Mouse (Mus musculus) midbrain, postnatal 0 days (tissue): Measurements from ENCODE around the gene Cul4a. TPM values are rescaled to one million over a fixed set of nuclear protein-coding genes. Genes with fewer than 3 reads are reported as not detected.
A peak's percentile ranks its signal among the peaks of the same experiment; 100 is the strongest.
"Not testable (repeated sequence)": the region's sequence is repeated elsewhere in the genome, so short reads cannot be mapped to it uniquely, and the experiment has no call there.

Source experiments
- ATAC-seq: fragments of 200-750 bp; cut with Nextera tagmentation; 2 replicates; pipeline ENCODE4 v1.8.0; 2017; ENCODE audit warnings: moderate number of reproducible peaks, mild to moderate bottlenecking, moderate TSS enrichment, moderate library complexity; ENCODE audit not compliant: low FRiP score
- DNase-seq: peaks from one replicate; pipeline ENCODE4 v3.0.0-alpha.2; 2015; ENCODE audit warnings: low spot score
- H3K27ac ChIP-seq: fragments of 300-500 bp; sonication (generic); 2 replicates; pipeline ENCODE4 v1.5.1; 2014; ENCODE audit warnings: low read depth, mild to moderate bottlenecking, low read length, mixed read lengths
- H3K27me3 ChIP-seq: fragments of 300-500 bp; sonication (generic); 2 replicates; pipeline ENCODE4 v1.6.1; 2014; ENCODE audit warnings: low read length, control low read depth, mixed read lengths; ENCODE audit not compliant: insufficient read depth
- H3K36me3 ChIP-seq: fragments of 300-500 bp; sonication (generic); 2 replicates; pipeline ENCODE4 v1.6.1; 2014; ENCODE audit warnings: low read length, control low read depth, mixed read lengths; ENCODE audit not compliant: insufficient read depth
- H3K4me1 ChIP-seq: fragments of 300-500 bp; sonication (generic); 2 replicates; pipeline ENCODE4 v1.6.1; 2014; ENCODE audit warnings: mild to moderate bottlenecking, control low read depth, antibody characterized with exemption, low read length, mixed read lengths; ENCODE audit not compliant: insufficient read depth
- H3K4me2 ChIP-seq: fragments of 300-500 bp; sonication (generic); 2 replicates; pipeline ENCODE4 v1.6.1; 2014; ENCODE audit warnings: low read depth, mild to moderate bottlenecking, low read length, mixed read lengths; ENCODE audit not compliant: poor library complexity, severe bottlenecking
- H3K4me3 ChIP-seq: fragments of 300-500 bp; sonication (generic); 2 replicates; pipeline ENCODE4 v1.5.1; 2014; ENCODE audit warnings: low read depth, mild to moderate bottlenecking, low read length, moderate library complexity
- H3K9ac ChIP-seq: fragments of 300-500 bp; sonication (generic); replicated peaks from 2 replicates; pipeline ENCODE4 v1.6.1; 2014; ENCODE audit warnings: mild to moderate bottlenecking, low read length, moderate library complexity, mixed read lengths; ENCODE audit not compliant: poor library complexity, severe bottlenecking
- H3K9me3 ChIP-seq: fragments of 300-500 bp; sonication (generic); 2 replicates; pipeline ENCODE4 v1.6.1; 2016; ENCODE audit warnings: low read length, control low read depth
- CTCF ChIP-seq: IDR thresholded peaks from 2 replicates; pipeline ENCODE4 v1.5.1; 2016; ENCODE audit warnings: antibody characterized with exemption, mild to moderate bottlenecking
- whole genome bisulfite sequencing: fragments of 180-500 bp; shearing (Covaris S2); extraction: QIAGEN DNeasy Blood & Tissue Kit; methylation state at CpG from one replicate; pipeline ENCODE4 v1.1.7; 2014; 5-methylcytosine and 5-hydroxymethylcytosine counted together
- polyA plus RNA-seq: library from polyadenylated mRNA; unstranded; fragments of >200 nt; fragmentation: Nextera tagmentation; extraction: Ambion mirVana; gene quantifications from 2 replicates; pipeline ENCODE4 v1.2.1, GENCODE M21; 2015
- total RNA-seq: library from RNA; depleted of rRNA; stranded (reverse); fragments of >200 nt; gene quantifications from 2 replicates; pipeline ENCODE4 v1.2.3, GENCODE M21; 2014

Cul4a gene
- total and polyA plus RNA-seq, 2 experiments from 2014 or later, result 59.3 to 100 TPM

DNA sequence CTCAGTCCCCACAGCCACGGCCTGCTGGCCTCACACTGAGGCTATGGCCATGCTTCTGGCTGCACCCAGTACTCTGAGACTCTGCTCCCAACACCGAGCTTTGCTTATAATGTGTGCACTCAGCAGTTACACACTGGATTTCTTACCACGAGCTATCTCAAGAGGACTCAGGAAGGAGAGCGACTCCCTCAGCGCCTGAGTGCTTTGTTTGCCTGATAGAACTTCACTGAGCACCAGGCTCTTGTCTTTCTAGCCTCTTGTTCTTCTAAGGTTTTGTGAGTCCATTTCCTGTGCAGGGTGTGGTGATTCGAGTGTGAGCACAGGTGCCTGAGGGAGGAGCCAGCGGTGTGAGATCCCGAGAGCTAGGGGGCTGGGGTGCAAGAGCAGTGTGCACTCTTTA is 19.5 kb downstream of the Cul4a start:
- TF ChIP-seq CTCF, result no peak
- WGBS, result 92% methylated on average over 8 of the region's 8 CpGs
- H3K36me3 ChIP-seq, result peaks cover 67% of the 10 kb centered on the region

DNA sequence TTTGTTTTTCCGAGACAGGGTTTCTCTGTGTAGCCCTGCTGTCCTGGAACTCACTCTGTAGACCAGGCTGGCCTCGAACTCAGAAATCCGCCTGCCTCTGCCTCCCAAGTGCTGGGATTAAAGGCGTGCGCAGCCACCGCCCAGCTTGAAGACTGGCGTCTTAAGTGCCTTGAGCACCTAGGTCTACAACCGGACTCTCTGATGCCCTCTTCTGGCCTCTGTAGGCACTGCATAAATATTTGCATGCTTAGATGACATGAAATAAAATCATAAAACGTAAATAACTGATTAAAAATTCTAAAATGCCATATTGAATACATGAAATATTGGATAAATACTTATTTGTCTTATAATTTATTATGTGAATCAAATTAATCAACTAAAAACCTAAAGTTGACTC is 26.8 kb downstream of the Cul4a start:
- peak; percentile 72 for TF ChIP-seq CTCF
- H3K4me2 ChIP-seq, H3K27me3 ChIP-seq, H3K27ac ChIP-seq, H3K4me3 ChIP-seq, H3K4me1 ChIP-seq, H3K9ac ChIP-seq, ATAC-seq, H3K9me3 ChIP-seq: not testable (repeated sequence)
- peaks cover 74% of the 10 kb centered on the region for H3K36me3 ChIP-seq
- DNase-seq, result peak; percentile 59
- 65% methylated on average over 9 of the region's 9 CpGs for WGBS

More for the DNA sequence above, 19.5 kb downstream of the Cul4a start:
- H3K27me3 ChIP-seq, result no peaks in the 10 kb centered on the region
- H3K27ac ChIP-seq, result no peak overlapping the region
- no peak for DNase-seq
- no peaks in the 10 kb centered on the region for H3K4me1 ChIP-seq
- no peaks in the 10 kb centered on the region for H3K9me3 ChIP-seq
- H3K4me3 ChIP-seq, result no peak overlapping the region
- no peak overlapping the region for H3K9ac ChIP-seq
- no peak for ATAC-seq
- H3K4me2 ChIP-seq, result no peak overlapping the region

GRCm38 (mm10) chr8:13139641-13140182 is 34.3 kb downstream of the Cul4a start:
- H3K9ac ChIP-seq, result no peak overlapping the region
- WGBS, result 95% methylated on average over 6 of the region's 6 CpGs
- H3K4me2 ChIP-seq, result no peak overlapping the region
- no peak for DNase-seq
- ATAC-seq, result no peak
- peaks cover 94% of the 10 kb centered on the region for H3K36me3 ChIP-seq
- H3K4me1 ChIP-seq, result no peaks in the 10 kb centered on the region
- no peak overlapping the region for H3K27ac ChIP-seq
- H3K4me3 ChIP-seq, result no peak overlapping the region
- no peak for TF ChIP-seq CTCF
- no peaks in the 10 kb centered on the region for H3K27me3 ChIP-seq
- no peaks in the 10 kb centered on the region for H3K9me3 ChIP-seq

DNA sequence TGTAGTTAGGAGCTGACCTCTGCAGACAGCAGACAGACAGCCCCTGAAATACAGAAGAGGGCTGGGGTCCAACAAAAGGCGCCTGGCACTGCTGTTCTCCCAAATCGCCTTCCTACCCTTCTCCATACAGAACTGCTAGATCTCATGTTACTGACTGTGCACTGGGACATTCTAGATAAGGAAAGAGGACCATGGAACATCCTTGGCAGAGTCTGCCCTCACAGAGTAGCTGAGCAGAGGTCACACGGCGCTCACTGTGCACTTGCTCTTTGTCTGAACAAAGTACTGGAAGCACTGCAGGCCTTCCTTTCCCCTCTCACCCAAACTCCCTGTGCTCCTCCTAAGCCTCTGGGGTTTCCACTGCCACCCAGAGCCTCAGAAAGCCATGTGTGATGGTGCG is 36.3 kb downstream of the Cul4a start:
- no peak overlapping the region for H3K27ac ChIP-seq
- WGBS, result 97% methylated on average over 5 of the region's 5 CpGs

DNA sequence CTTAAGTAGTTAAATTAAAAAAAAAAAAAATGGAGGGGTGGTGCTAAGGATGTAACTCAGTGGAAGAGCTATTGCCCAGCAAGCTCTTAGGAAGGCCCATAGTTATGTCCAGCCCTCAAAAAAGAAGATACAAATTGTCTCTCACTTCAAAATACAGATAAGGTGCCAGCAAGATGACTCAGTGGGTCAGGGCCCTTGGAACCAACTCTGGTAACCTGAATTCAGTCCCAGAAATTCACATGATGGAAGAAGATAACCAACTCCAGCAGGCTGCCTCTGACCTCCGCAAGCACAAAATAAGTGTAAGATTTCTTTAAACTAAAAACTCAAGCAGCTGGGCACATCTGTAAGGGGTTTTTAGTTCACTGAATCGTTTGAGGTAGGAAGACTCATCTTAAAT is 43.1 kb downstream of the Cul4a start:
- Histone ChIP-seq H3K4me3 (no peak overlapping the region), H3K36me3 (peaks cover 35% of the 10 kb centered on the region), H3K27me3 (no peaks in the 10 kb centered on the region), H3K9ac (no peak overlapping the region), H3K4me1 (no peaks in the 10 kb centered on the region), H3K4me2 (no peak overlapping the region), H3K27ac (no peak overlapping the region), H3K9me3 (no peaks in the 10 kb centered on the region)
- DNase-seq, result no peak
- TF ChIP-seq CTCF, result no peak
- WGBS, result 85% methylated on average over 2 of the region's 2 CpGs
- ATAC-seq, result no peak

More for the DNA sequence above, 36.3 kb downstream of the Cul4a start:
- ATAC-seq (no peak), DNase-seq (no peak)
- Histone ChIP-seq H3K36me3 (peaks cover 88% of the 10 kb centered on the region), H3K4me1 (no peaks in the 10 kb centered on the region), H3K27me3 (no peaks in the 10 kb centered on the region), H3K4me2 (no peak overlapping the region), H3K9me3 (no peaks in the 10 kb centered on the region), H3K9ac (no peak overlapping the region), H3K4me3 (no peak overlapping the region)
- TF ChIP-seq CTCF, result no peak

GRCm38 (mm10) chr8:13149287-13149686 is 43.9 kb downstream of the Cul4a start:
- Histone ChIP-seq H3K4me2 (no peak overlapping the region), H3K36me3 (peaks cover 36% of the 10 kb centered on the region), H3K27me3 (no peaks in the 10 kb centered on the region), H3K9ac (no peak overlapping the region), H3K4me3 (no peak overlapping the region), H3K27ac (no peak overlapping the region), H3K4me1 (no peaks in the 10 kb centered on the region), H3K9me3 (no peaks in the 10 kb centered on the region)
- 96% methylated on average over 2 of the region's 2 CpGs for WGBS
- no peak for DNase-seq
- ATAC-seq, result no peak
- peak; percentile 34 for TF ChIP-seq CTCF
